Mouse (Mus musculus): ENCODE measurements around the gene Pde11a. TPM values are rescaled to one million over a fixed set of nuclear protein-coding genes. Genes with fewer than 3 reads are reported as not detected.
A peak's percentile ranks its signal among the peaks of the same experiment; 100 is the strongest.

The Pde11a gene
- total RNA-seq, 2 experiments from 2014 or later = 0.17 TPM; not detected in 1

DNA sequence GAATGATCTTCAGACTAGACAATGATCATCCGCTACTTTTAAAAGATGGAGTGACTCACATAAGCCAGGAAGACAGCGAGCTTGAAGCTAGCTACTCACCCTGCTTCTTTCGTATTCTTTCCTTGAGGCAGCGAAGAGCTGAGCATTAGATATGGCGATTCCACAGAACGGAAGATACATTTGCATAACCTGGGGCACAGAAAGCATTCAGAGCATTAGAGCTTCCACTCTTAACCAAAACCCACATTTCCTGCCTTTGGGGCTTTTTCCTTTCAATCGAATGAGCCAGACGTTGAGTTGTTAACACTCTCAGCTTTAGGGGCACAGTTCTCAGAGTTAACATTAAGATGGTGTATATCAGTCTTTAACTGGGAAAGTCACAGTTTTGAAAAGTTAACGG is 123.4 kb downstream of the Pde11a start:
- DNase-seq (ENCODE audit: low spot score in 2 of 2) = no peak

DNA sequence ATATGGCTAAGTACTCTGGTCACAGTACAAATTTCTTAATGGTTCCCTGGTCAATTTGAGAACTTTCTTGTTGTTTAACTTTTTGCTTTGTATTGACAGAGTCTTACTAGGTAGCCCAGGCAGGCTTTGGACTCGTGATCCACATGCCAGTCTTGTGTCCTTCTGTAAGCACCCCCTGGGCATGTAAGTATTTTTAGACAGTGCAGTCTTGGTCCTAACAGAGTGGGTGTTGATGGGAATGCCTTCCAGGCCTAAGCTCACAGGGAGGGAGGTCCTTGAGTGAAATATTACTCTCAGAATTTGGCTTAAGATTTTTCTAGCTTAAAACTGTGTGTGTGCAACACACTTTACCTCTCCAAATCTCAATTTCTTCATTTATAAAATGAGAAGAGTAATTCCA is 153.4 kb downstream of the Pde11a start:
- DNase-seq (ENCODE audit: low spot score in 2 of 2) = no peak

DNA sequence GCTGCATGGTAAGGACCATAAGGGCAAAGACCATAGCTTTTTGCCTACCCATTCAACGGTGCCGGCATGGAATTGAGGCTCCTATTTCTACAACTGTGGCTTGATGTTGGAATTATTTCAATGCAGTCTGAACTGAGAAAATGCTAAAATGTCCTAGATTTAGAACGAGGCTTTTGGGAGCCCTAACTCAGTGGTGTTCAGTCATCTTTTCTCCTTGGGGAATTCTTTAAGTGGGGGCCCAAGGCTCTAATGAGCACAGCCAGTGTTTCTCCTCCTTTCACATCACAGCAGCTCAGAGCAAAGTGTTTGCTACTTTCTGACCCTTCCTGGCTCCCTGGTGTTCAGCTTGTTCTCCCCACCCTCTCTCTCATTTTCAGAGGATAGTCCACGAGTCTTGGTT is 175.8 kb downstream of the Pde11a start:
- DNase-seq (ENCODE audit: low spot score in 2 of 2) = no peak

DNA sequence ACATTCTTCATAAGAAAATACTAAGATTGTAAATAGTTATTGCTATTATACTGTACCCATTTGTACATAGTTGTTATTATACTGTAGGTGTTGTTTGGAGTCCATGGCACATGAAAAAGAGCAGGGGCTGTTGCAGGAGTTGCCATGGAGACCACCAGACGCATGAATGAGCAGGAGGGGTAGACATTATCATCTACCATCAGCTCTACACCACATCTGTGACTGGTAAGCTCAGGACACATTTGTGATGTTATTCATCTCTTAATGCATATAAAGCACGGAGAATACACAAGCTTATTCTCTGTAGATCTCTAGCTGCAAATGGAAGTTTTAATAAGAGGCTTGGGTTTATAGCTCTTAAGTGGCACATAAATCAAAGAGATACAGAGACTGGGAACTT is 179.6 kb downstream of the Pde11a start:
- DNase-seq (ENCODE audit: low spot score in 2 of 2) = no peak

DNA sequence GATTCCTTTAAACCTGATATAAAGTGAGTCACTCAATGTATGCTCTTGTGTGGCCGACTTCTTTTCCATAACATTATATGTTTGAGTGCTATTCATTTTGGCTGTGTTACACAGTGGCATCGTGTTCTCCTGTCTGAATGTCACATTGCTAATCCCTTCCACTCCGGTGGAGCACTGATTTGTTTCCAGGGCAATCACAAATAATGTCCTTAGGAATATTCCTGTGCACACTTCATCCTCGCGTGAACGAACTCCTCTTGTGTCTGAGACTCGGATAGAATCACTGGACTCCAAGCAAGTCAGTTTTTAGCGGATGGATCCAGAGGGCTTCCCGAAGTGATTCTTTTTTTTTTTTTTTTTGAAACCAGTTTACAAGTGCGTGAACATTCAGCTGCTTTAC is 197.4 kb downstream of the Pde11a start:
- no peak for DNase-seq (ENCODE audit: low spot score in 2 of 2)

DNA sequence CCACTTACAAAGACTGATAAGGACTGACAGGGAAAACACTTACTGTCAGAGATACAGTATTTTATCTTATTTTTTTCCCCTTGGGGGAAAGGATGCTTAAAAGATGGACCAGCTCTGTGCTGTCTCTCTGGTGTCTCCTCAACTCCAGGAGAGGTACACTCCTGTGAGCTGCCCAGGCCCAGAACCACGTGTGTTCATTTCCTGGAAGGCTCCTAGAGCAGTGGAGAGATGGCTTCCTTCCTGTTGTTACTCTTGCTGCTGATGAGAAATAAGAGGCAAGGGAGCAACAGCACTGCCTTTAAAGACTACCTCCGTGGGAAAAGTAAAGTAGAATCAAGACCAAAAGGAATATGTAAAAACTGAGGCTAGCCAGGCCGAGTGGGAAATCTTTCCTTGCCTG is 205.6 kb downstream of the Pde11a start:
- DNase-seq (ENCODE audit: low spot score in 2 of 2) = no peak

DNA sequence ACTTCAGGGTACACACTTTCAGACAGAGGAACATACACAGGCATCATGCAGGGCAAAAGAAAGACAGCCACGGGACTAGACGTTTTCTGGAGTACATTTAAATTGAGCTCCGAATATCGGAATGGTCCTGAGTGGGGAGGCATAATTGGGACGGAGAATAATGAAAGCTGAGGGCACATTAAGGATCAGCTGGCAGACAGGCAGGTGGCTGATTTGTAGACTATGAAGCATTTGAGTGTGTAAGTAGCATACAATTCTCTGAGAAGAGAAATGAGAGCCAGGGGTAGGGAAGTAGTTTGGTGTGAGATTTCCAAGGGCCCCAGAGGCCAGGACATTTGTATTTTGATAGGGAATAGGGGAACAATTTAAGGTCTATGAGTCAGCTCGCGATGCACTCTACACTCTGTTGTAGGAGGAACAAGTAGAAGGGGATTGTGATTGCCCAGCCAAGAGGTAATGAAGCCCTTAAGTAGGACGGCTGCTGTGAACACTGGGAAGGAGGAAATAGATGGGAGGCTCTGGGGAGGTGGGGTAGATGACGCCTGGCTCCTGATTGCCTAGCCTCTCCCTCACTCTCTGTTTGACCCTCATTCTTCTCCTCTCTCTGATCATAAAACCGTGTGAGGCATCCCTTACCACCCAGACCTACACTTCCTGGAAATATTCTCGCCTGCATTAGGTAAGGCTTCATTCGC is 208.5 kb downstream of the Pde11a start:
- no peak for DNase-seq (ENCODE audit: low spot score in 2 of 2)

DNA sequence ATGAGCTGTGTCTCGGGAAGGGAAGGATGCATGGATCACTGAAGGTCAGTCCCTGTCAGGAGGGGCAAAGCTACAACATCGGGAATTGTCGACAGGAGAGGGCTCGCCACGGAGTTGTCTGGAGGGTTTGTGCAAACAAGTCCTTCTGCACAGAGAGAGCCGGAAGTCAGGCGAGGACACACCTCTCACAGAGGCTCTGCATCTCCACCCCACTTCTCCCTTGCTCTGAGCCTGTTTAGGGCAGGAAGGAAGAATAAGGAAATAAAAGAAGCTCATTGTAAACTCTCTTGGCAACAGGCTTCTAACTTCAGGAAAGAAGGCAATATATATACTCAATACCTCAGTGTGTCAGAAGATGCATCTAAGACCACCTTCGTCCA is 209.5 kb downstream of the Pde11a start:
- DNase-seq (ENCODE audit: low spot score in 2 of 2) = no peak

DNA sequence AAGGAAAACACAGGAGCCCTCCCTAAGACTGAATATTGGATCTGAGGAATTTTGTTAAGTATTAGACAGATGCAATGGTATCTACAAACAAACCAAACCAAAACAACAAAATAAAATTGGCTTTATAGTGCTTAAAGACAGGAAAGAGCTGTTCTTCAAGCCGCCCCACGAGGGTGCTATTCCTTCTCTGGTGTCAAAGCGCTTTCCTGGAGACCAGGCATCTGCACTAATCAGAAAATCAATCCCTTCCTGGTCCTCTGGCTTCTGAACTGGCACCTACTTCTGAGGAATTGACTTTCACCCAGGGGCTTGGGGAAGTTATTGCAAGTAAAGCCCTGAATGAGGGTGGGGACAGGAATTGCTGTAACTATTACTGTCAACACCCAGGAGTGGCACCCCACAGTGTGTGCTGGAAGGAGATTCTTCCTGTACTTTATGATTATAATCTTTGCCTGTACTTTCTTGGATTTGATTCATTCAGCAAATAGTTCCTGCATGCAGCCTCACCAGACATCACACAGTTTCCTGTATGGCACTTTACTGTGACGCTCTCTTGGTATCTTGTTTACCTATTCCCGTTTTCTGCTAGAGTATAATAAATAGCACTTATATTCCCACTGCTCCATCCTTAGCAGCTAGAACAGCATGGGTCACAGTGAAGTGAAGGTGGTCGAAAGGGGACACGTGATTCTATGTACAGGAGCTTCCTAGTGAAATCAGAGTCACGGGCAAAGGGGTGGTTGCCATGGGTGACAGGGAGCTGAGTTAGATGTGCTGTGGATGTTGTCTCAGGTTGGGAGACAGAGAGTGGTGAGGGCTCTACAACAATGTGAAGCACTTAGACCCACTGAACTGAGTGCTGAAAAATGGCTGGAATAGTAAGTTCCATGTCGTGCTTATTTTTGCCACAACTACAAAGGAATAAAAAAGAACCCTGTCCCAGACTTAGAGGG is 210.2 kb downstream of the Pde11a start:
- DNase-seq (ENCODE audit: low spot score in 2 of 2) = no peak

DNA sequence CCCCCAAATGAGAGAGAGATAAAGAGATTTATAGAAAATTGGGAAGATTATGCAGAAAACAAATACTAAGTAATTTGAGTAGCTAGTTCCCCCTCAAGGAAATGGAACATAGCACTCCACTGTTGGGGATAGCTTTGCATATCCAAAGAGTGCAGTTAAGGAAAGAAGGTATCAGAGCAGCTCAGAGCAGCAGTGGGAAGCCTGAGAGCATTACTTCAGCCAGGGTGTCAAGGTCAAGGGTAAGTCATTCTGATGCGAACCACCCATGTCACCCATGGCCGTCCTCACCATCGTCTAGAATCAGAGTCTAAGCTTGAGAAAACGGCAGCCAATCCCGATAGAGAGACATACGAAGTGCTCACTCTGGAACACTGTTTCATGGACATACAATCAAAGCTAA is 211.9 kb downstream of the Pde11a start:
- no peak for DNase-seq (ENCODE audit: low spot score in 2 of 2)

DNA sequence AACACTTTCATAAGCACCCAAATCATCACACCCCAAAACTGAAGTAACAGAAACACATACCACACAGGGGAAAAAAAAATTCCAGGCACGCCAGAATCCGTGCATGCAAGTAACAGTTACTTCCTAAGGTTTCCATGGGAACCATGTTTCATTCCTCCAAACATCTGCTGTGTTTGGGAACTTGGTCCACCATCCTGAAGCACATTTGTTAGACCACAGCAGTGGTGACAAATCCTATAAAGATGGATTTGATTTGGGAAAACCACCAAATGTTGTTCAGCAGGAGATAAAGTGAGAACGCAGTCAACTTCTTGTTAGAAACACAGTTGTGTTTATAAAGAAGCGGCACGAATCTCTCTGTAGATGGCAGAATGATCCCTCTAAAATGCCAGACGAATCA is 213.8 kb downstream of the Pde11a start:
- DNase-seq (ENCODE audit: low spot score in 2 of 2) = no peak

DNA sequence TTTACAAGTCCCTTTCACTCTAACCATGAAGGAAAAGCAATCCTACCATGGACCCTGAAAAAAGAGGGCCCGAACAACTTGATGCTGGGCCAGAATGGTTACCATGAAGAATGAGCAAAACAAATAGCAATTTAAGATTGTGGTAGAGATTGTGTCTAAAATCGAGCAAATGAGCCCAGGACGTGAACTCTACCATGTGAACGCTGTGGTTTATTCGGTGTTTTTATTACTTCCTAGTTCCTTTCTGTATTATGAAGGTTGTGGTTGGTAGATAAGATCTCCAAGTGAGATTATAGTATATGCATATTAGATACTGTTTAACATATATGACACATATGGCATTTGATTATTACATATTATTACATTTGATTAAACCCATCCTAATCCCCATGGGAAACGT is 216.4 kb downstream of the Pde11a start:
- DNase-seq (ENCODE audit: low spot score in 2 of 2) = no peak

DNA sequence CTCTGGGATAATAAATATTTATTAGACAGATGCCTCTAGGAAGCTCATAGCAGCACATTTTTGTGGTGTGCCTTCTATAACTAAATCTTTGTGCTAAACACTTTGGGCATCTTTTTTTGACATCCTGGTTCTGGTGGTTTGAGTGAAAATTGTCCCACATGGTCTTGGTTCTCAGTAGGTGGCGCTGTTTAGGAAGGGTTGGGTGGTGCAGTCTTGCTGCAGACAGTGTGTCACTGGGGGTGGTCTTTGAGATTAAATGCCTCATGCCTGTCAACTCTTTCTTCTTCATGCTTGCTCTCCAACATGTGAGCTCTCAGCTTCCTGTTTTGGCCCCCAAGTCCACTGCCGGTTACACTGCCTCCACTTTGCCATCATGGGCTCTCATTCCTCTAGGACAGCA is 218.7 kb downstream of the Pde11a start:
- no peak for DNase-seq (ENCODE audit: low spot score in 2 of 2)

DNA sequence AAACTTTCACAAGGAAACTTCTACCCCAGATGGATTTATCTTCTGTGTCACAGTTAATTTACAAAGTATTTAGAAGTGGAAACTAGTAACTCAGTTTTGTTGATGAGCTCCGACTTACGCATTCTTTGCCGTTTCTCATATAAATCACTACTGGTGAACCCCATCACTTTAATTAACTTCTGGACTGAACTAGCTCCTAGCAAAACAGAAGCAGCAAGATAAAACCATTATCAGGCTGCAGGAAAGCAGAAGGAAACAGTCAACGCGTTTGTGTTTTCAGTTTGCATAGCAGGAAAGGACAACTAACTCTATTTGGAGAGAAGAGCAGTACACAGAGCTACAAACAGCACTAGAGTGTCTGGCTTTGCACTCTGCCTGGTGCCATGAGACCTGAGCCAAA is 220.1 kb downstream of the Pde11a start:
- no peak for DNase-seq (ENCODE audit: low spot score in 2 of 2)

DNA sequence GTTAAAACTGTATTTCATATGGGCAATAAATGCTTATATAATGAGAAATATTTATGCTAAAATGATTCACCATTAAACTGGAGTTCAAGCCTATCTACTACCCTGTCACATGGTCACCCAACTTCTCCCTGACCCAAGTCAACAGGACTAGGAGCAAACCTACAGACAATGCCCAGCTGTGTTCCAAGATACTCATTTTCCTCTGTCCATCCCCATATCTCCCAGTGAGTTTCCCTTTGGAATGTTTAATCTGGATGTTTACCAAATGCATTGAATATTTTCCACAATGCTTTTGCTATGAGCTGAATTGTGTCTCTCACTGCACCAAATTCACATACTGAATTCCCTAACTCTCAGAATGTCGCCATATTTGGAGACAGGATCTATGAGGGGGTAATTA is 221.4 kb downstream of the Pde11a start:
- DNase-seq (ENCODE audit: low spot score in 2 of 2) = no peak

DNA sequence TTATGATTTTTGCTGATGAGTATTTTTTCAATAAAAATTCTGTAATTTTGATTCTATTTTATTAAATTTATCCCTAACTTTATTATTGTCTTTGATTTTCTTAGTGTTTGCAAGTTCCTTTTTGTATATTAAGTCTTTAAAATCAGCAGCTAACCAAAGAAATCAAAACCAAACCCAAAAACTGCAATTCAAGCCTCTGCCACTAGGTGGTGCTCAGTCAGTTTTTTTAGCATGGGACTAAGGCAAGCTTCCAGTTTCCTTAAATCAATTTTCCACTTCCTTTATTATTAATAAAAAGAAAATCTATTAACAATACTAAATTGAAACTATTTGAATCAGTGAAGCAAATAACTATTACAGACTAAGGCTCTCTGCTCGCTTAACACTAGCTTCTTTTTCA is 222.9 kb downstream of the Pde11a start:
- peak; percentile 40 to 49 for DNase-seq (ENCODE audit: low spot score in 2 of 2)

DNA sequence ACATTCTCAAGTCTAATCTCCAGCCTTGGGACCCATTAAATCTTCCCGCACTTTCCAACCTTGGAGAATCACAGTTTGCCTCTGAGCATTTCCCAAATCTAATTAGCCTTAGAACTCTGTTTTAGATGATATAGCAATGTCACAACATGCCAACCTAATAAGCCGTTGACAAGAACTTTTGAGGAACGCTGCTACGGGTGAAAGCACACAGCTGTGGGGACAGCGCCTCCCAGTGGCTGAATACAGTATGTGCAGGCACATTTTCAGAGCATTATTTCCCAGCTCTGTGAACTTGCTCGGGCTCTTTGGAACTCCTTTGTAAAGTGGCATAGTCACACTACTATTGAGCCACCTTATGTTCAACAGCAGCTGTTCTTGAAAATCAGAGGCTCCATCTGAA is 223.8 kb downstream of the Pde11a start:
- no peak for DNase-seq (ENCODE audit: low spot score in 2 of 2)

DNA sequence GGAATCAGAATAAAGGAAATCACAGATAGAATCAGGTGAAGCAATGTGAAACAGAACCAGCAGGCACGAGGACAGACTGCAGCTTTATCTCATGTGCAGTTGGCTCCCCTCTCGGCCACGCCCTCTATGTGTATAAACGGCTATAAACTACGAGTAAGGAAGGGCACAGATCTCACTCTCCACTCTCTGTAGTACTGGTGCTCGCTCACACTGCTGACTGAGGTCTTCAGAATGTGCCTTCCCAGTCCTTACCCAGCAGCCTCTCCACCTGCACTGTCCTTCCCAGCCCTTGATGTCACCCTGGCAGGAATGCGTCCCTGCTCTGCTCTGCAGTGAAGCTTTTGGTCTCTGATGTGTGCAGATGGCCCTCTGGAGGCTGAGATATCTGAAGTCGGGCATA is 228.9 kb downstream of the Pde11a start:
- DNase-seq (ENCODE audit: low spot score in 2 of 2) = no peak

DNA sequence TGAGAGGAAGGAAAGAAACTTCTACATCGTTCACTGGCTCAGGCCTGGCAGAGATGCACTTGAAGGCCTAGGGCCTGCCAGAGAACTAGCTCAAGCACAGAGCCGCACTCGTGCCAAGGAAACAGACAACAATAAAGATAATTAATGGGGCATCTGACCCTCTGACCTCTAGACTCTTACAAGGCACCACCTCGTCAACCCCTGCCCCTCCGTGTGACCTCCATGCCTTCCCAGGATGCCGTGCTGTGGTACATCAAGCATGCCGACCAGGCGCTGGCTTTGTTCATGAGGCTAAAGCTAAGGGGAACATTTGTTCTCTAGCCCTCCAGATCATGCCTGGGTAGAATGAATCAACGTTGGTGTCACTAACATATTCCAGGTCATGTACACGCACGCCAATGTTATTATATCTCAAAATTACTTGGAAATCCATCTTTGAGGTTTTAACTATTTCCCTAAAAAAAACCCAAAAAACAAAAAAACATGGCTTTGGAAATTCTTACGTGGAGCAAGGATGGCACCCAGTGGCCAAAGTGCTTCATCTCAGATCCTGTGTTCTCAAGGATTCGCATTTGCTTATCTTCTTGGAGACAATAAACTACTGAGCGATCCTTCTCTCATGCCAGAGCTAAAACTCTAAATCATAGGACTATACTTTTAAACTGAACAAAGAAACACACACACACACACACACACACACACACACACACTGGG is 236.5 kb downstream of the Pde11a start:
- no peak for DNase-seq (ENCODE audit: low spot score in 2 of 2)

DNA sequence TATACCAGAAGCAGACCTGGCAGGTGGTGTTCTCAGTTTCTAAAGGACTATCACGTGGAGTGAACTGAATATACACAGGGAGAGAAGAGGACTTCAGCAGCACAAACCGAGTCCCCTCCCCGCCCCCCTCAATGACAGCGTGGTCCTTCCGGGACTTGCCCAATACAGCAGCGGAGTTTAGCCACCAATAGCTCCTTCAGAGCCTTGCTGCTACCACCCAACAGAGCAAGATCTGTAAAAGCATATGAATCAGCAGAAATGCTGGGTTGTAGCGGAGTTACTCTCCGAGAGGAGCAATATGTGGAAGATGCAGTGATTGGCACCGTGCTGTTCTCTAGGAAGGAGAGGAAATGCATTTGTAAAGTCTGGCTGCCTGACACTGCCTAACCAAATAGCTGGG is 238.0 kb downstream of the Pde11a start:
- no peak for DNase-seq (ENCODE audit: low spot score in 2 of 2)

DNA sequence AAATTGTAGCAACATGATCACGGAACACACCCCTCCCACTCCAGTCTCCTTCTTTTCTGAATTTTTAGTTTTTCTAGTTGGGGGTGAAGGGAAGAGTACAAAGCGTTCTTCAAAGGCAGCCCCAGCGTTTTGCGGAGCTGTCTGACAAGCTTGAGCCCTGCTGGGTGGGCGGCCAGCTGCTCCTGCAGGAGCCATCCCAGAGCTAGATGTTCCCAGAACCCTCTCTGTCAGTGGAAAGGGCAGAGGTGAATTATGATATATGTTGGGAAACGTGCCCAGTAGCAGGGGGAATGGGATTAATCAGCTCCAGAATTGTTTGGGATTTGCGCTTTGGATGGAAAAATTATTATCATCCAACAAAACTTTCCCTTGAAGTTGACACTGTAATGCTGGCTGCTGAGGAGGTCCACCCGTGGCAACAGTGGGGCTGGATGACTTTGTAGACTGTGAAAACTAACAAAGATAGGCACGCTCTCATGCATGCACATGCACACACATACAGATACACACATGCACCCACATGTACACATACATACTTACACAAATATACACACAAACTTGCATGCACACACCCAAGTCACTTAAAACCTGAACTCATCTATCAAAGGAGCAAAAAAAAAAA is 238.7 kb downstream of the Pde11a start:
- no peak for DNase-seq (ENCODE audit: low spot score in 2 of 2)

DNA sequence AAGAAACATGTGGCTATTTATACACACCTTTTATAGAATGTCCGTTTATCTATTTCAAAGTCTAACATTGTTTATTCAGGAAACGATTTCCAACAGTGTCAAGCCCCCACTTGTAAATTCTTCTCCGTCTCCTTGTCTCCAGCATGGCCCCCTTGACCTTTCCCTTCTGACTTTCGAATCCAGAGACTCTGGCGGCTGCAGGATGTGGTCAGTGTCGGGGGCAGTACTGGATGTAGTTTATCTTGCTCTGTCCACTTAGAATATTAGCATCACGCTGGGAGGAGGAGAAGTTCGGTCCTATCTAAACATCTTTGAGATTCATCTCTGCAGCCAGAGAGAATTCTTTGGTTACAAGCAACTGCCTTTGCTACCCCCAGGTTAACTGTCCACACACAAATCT is 240.2 kb downstream of the Pde11a start:
- DNase-seq (ENCODE audit: low spot score in 2 of 2) = no peak

Measured in adrenal gland, adult 18-20 months (tissue).